Mouse (Mus musculus) MEL (cell line): Measurements from ENCODE around the gene Agxt. TPM values are rescaled to one million over a fixed set of nuclear protein-coding genes. Genes with fewer than 3 reads are reported as not detected.

ENCODE experiments used
- DNase-seq: peaks from one replicate; pipeline ENCODE4 v3.0.0; 2011; ENCODE audit warnings: low read depth, low spot score
- H3K27ac ChIP-seq: 2 replicates; pipeline ENCODE4 v1.5.1; 2012; ENCODE audit warnings: low read depth, mild to moderate bottlenecking, control low read depth, low read length, moderate library complexity; ENCODE audit not compliant: control insufficient read depth
- H3K27me3 ChIP-seq, 2 experiments: fragments of 150-350 bp in 1 of 2; sonication (generic) in 1 of 2; 2 replicates each; pipeline ENCODE4 v1.6.1; 2012; ENCODE audit warnings: low read length in 2 of 2, mild to moderate bottlenecking in 2 of 2, improper control_type of control experiment in 1 of 2, moderate library complexity in 1 of 2; ENCODE audit not compliant: insufficient read depth in 2 of 2, control insufficient read depth in 1 of 2
- H3K36me3 ChIP-seq, 2 experiments: 2 replicates each; pipeline ENCODE4 v1.6.1; 2012 to 2014; ENCODE audit warnings: low read length in 2 of 2, improper control_type of control experiment in 1 of 2, inconsistent platforms in 1 of 2, mild to moderate bottlenecking in 1 of 2; ENCODE audit not compliant: insufficient read depth in 2 of 2, control insufficient read depth in 1 of 2
- H3K4me1 ChIP-seq, 2 experiments: fragments of 150-350 bp in 1 of 2; sonication (generic) in 1 of 2; 2 replicates each; pipeline ENCODE4 v1.6.1; 2012; ENCODE audit warnings: low read length in 2 of 2, improper control_type of control experiment in 1 of 2, mild to moderate bottlenecking in 1 of 2; ENCODE audit not compliant: insufficient read depth in 2 of 2, control insufficient read depth in 1 of 2
- H3K4me3 ChIP-seq, 2 experiments: fragments of 150-350 bp in 1 of 2; sonication (generic) in 1 of 2; 2 replicates each; pipeline ENCODE4 v1.5.1; 2012; ENCODE audit warnings: low read depth in 2 of 2, low read length in 2 of 2, mild to moderate bottlenecking in 2 of 2, moderate library complexity in 2 of 2, control low read depth in 1 of 2, improper control_type of control experiment in 1 of 2; ENCODE audit not compliant: control insufficient read depth in 1 of 2, insufficient read depth in 1 of 2
- H3K79me2 ChIP-seq: 2 replicates; pipeline ENCODE4 v1.6.1; 2012; ENCODE audit warnings: mild to moderate bottlenecking, low read length, moderate library complexity; ENCODE audit not compliant: control insufficient read depth, poor library complexity, insufficient read depth
- H3K9ac ChIP-seq: 2 replicates; pipeline ENCODE4 v1.6.1; 2012; ENCODE audit warnings: low read depth, mild to moderate bottlenecking, control low read depth, low read length, moderate library complexity; ENCODE audit not compliant: control insufficient read depth, poor library complexity, severe bottlenecking
- H3K9me3 ChIP-seq: fragments of 150-350 bp; sonication (generic); replicated peaks from 2 replicates; pipeline ENCODE4 v1.6.1; 2012; ENCODE audit warnings: mild to moderate bottlenecking, low read length, improper control_type of control experiment, moderate library complexity; ENCODE audit not compliant: insufficient read depth
- BHLHE40 ChIP-seq: IDR thresholded peaks from 2 replicates; pipeline ENCODE4 v1.6.1; 2012; ENCODE audit warnings: low read depth, mild to moderate bottlenecking, inconsistent platforms, low read length, improper control_type of control experiment, borderline replicate concordance
- CHD1 ChIP-seq: IDR thresholded peaks from 2 replicates; pipeline ENCODE4 v1.6.1; 2012; ENCODE audit warnings: low read depth, mild to moderate bottlenecking, inconsistent platforms, low read length, improper control_type of control experiment
- CHD2 ChIP-seq: IDR thresholded peaks from 2 replicates; pipeline ENCODE4 v1.6.1; 2011; ENCODE audit warnings: low read length, improper control_type of control experiment
- CTCF ChIP-seq, 3 experiments: IDR thresholded peaks in 2 of 3; conservative IDR thresholded peaks in 1 of 3; 2 replicates each; pipeline ENCODE4 v1.5.1; 2011 to 2012; ENCODE audit warnings: low read length in 3 of 3, low read depth in 2 of 3, mild to moderate bottlenecking in 2 of 3, improper control_type of control experiment in 1 of 3, inconsistent platforms in 1 of 3, mixed read lengths in 1 of 3, moderate library complexity in 1 of 3; ENCODE audit not compliant: control insufficient read depth in 1 of 3, insufficient read depth in 1 of 3, poor library complexity in 1 of 3, severe bottlenecking in 1 of 3
- E2F4 ChIP-seq: IDR thresholded peaks from 2 replicates; pipeline ENCODE4 v1.6.1; 2011; ENCODE audit warnings: low read depth, low read length, improper control_type of control experiment, borderline replicate concordance
- ELF1 ChIP-seq: IDR thresholded peaks from 2 replicates; pipeline ENCODE4 v1.6.1; 2014; ENCODE audit warnings: low read depth, mild to moderate bottlenecking, inconsistent platforms, low read length, improper control_type of control experiment, moderate library complexity
- ETS1 ChIP-seq: IDR thresholded peaks from 2 replicates; pipeline ENCODE4 v1.6.1; 2012; ENCODE audit warnings: low read depth, mild to moderate bottlenecking, inconsistent platforms, low read length, improper control_type of control experiment, moderate library complexity
- GABPA ChIP-seq: IDR thresholded peaks from 2 replicates; pipeline ENCODE4 v1.6.1; 2012; ENCODE audit warnings: low read depth, mild to moderate bottlenecking, inconsistent platforms, low read length, improper control_type of control experiment, moderate library complexity
- HCFC1 ChIP-seq: IDR thresholded peaks from 2 replicates; pipeline ENCODE4 v1.6.1; 2012; ENCODE audit warnings: low read depth, mild to moderate bottlenecking, inconsistent platforms, low read length, improper control_type of control experiment, moderate library complexity
- JUND ChIP-seq: IDR thresholded peaks from 2 replicates; pipeline ENCODE4 v1.6.1; 2011; ENCODE audit warnings: low read depth, mild to moderate bottlenecking, improper control_type of control experiment, low read length
- KAT2A ChIP-seq: conservative IDR thresholded peaks from 2 replicates; pipeline ENCODE4 v1.6.1; 2012; ENCODE audit warnings: low read depth, low read length, improper control_type of control experiment, inconsistent platforms
- MAFK ChIP-seq: IDR thresholded peaks from 2 replicates; pipeline ENCODE4 v1.6.1; 2011; ENCODE audit warnings: low read depth, mild to moderate bottlenecking, low read length, improper control_type of control experiment, borderline replicate concordance
- MAX ChIP-seq: IDR thresholded peaks from 2 replicates; pipeline ENCODE4 v1.6.1; 2011; ENCODE audit warnings: low read length, improper control_type of control experiment
- MEF2A ChIP-seq: IDR thresholded peaks from 2 replicates; pipeline ENCODE4 v1.6.1; 2014; ENCODE audit warnings: low read depth, mild to moderate bottlenecking, inconsistent platforms, low read length, improper control_type of control experiment; ENCODE audit not compliant: poor library complexity, insufficient replicate concordance, severe bottlenecking; ENCODE audit errors: extremely low read depth
- MXI1 ChIP-seq: IDR thresholded peaks from 2 replicates; pipeline ENCODE4 v1.6.1; 2011; ENCODE audit warnings: mild to moderate bottlenecking, low read depth, low read length, improper control_type of control experiment
- MYB ChIP-seq: IDR thresholded peaks from 2 replicates; pipeline ENCODE4 v1.6.1; 2011; ENCODE audit warnings: mild to moderate bottlenecking, low read depth, low read length, improper control_type of control experiment
- NELFE ChIP-seq: IDR thresholded peaks from 2 replicates; pipeline ENCODE4 v1.6.1; 2011; ENCODE audit warnings: low read depth, low read length, improper control_type of control experiment
- NRF1 ChIP-seq: IDR thresholded peaks from 2 replicates; pipeline ENCODE4 v1.6.1; 2014; ENCODE audit warnings: low read depth, mild to moderate bottlenecking, inconsistent platforms, low read length, improper control_type of control experiment, moderate library complexity; ENCODE audit not compliant: poor library complexity, insufficient read depth, severe bottlenecking
- POLR2AphosphoS2 ChIP-seq: IDR thresholded peaks from 2 replicates; pipeline ENCODE4 v1.6.1; 2011; ENCODE audit warnings: low read length, improper control_type of control experiment
- RCOR1 ChIP-seq: IDR thresholded peaks from 2 replicates; pipeline ENCODE4 v1.6.1; 2012; ENCODE audit warnings: low read depth, mild to moderate bottlenecking, inconsistent platforms, low read length, improper control_type of control experiment
- TAL1 ChIP-seq: IDR thresholded peaks from 2 replicates; pipeline ENCODE4 v1.6.1; 2012; ENCODE audit warnings: mild to moderate bottlenecking, inconsistent platforms, low read length, moderate library complexity, mixed read lengths
- TCF12 ChIP-seq: IDR thresholded peaks from 2 replicates; pipeline ENCODE4 v1.6.1; 2014; ENCODE audit warnings: low read depth, mild to moderate bottlenecking, inconsistent platforms, low read length, improper control_type of control experiment, moderate library complexity
- UBTF ChIP-seq: IDR thresholded peaks from 2 replicates; pipeline ENCODE4 v1.6.1; 2012; ENCODE audit warnings: low read depth, mild to moderate bottlenecking, inconsistent platforms, low read length, improper control_type of control experiment, moderate library complexity, borderline replicate concordance; ENCODE audit not compliant: insufficient read depth
- USF2 ChIP-seq, 2 experiments: IDR thresholded peaks; 2 replicates each; pipeline ENCODE4 v1.6.1; 2011 to 2012; ENCODE audit warnings: improper control_type of control experiment in 2 of 2, low read length in 2 of 2, borderline replicate concordance in 1 of 2, inconsistent platforms in 1 of 2, low read depth in 1 of 2, mild to moderate bottlenecking in 1 of 2; ENCODE audit not compliant: insufficient read depth in 1 of 2
- ZC3H11A ChIP-seq: IDR thresholded peaks from 2 replicates; pipeline ENCODE4 v1.6.1; 2012; ENCODE audit warnings: low read depth, mild to moderate bottlenecking, inconsistent platforms, low read length, improper control_type of control experiment
- ZMIZ1 ChIP-seq: IDR thresholded peaks from 2 replicates; pipeline ENCODE4 v1.6.1; 2012; ENCODE audit warnings: low read depth, mild to moderate bottlenecking, inconsistent platforms, low read length, improper control_type of control experiment, moderate library complexity
- ZNF384 ChIP-seq: IDR thresholded peaks from 2 replicates; pipeline ENCODE4 v1.6.1; 2012; ENCODE audit warnings: low read depth, mild to moderate bottlenecking, inconsistent platforms, low read length, improper control_type of control experiment
- polyA plus RNA-seq, 2 experiments: library from polyadenylated mRNA; stranded (reverse) in 1 of 2; unstranded in 1 of 2; fragments of >175 nt in 1 of 2; fragments of >200 nt in 1 of 2; gene quantifications; 2 replicates each; pipeline versions ENCODE4 v1.2.1 to v1.2.4; 2012; ENCODE audit warnings: low replicate concordance in 2 of 2, low read depth in 1 of 2; ENCODE audit not compliant: insufficient read length in 2 of 2, insufficient read depth in 1 of 2, missing spikeins in 1 of 2
- total RNA-seq: library from RNA; depleted of rRNA; stranded (reverse); fragments of 300-350 nt; gene quantifications from 2 replicates; pipeline ENCODE4 v1.2.3, GENCODE M21; 2012

The Agxt gene
- total and polyA plus RNA-seq, 3 experiments: not detected

- no peak for TF ChIP-seq ZNF384
- no peak for TF ChIP-seq MXI1
- no peak for TF ChIP-seq CHD2
- TF ChIP-seq UBTF: no peak
- no peak for TF ChIP-seq ELF1
- no peak for TF ChIP-seq CHD1
- TF ChIP-seq ETS1: no peak
- no peak for TF ChIP-seq CTCF (IDR thresholded peaks at IDR 0.05 in 2 of 3, conservative IDR thresholded peaks at IDR 0.05 in 1 of 3; ENCODE audit: control insufficient read depth in 1 of 3, insufficient read depth in 1 of 3, low read depth in 2 of 3, low read length in 3 of 3, poor library complexity in 1 of 3, severe bottlenecking in 1 of 3)
- TF ChIP-seq KAT2A: no peak
- TF ChIP-seq NELFE: no peak
- no peak for TF ChIP-seq POLR2AphosphoS2
- TF ChIP-seq ZC3H11A: no peak
- TF ChIP-seq HCFC1: no peak
- no peak for TF ChIP-seq NRF1
- no peak for TF ChIP-seq TCF12
- TF ChIP-seq MEF2A: no peak
- no peak for TF ChIP-seq JUND
- no peak for TF ChIP-seq ZMIZ1
- TF ChIP-seq RCOR1: no peak
- no peak for TF ChIP-seq BHLHE40
- no peaks in the 10 kb centered on the region for H3K27me3 ChIP-seq
Observed at GRCm38 (mm10) chr1:93150907-93151661, 16.0 kb downstream of the Agxt start.

GRCm38 (mm10) chr1:93157566-93157965 lies 22.5 kb downstream of the Agxt start:
- H3K36me3 ChIP-seq: no peaks in the 10 kb centered on the region
- no peaks in the 10 kb centered on the region for H3K79me2 ChIP-seq
- no peak for DNase-seq
- H3K9me3 ChIP-seq: no peaks in the 10 kb centered on the region
- no peak overlapping the region for H3K9ac ChIP-seq
- no peak for TF ChIP-seq USF2 (IDR thresholded peaks at IDR 0.05; ENCODE audit: borderline replicate concordance in 1 of 2, insufficient read depth in 1 of 2, low read depth in 1 of 2, low read length in 2 of 2)
- no peak for TF ChIP-seq MAFK
- no peak for TF ChIP-seq MAX
- TF ChIP-seq MYB: no peak
- TF ChIP-seq GABPA: no peak
- no peak for TF ChIP-seq E2F4
- TF ChIP-seq MEF2A: no peak
- no peak for TF ChIP-seq UBTF
- TF ChIP-seq MXI1: no peak
- TF ChIP-seq KAT2A: no peak
- no peak for TF ChIP-seq RCOR1
- TF ChIP-seq TAL1: no peak
- TF ChIP-seq ETS1: no peak
- no peak for TF ChIP-seq ZNF384
- TF ChIP-seq JUND: no peak
- H3K4me1 ChIP-seq: no peaks in the 10 kb centered on the region
- no peaks in the 10 kb centered on the region for H3K27me3 ChIP-seq
- no peak overlapping the region for H3K27ac ChIP-seq
- no peak overlapping the region for H3K4me3 ChIP-seq

More at GRCm38 (mm10) chr1:93150907-93151661, 16.0 kb downstream of the Agxt start:
- H3K4me1 ChIP-seq: no peaks in the 10 kb centered on the region
- no peaks in the 10 kb centered on the region for H3K9me3 ChIP-seq
- no peak overlapping the region for H3K4me3 ChIP-seq
- H3K9ac ChIP-seq: no peak overlapping the region
- H3K36me3 ChIP-seq: no peaks in the 10 kb centered on the region
- no peaks in the 10 kb centered on the region for H3K79me2 ChIP-seq
- H3K27ac ChIP-seq: no peak overlapping the region
- no peak for DNase-seq
